Mouse (Mus musculus) liver, postnatal 0 days (tissue): ENCODE measurements around the gene Pou3f4. TPM values are rescaled to one million over a fixed set of nuclear protein-coding genes. Genes with fewer than 3 reads are reported as not detected.
A peak's percentile ranks its signal among the peaks of the same experiment; 100 is the strongest.
"Not testable (repeated sequence)": the region's sequence is repeated elsewhere in the genome, so short reads cannot be mapped to it uniquely, and the experiment has no call there.

ENCODE experiments used
- ATAC-seq: fragments of 200-750 bp; cut with Nextera tagmentation; 2 replicates; pipeline ENCODE4 v1.8.0; 2017; ENCODE audit warnings: mild to moderate bottlenecking, moderate library complexity
- DNase-seq: peaks from one replicate; pipeline ENCODE4 v3.0.0-alpha.2; 2016
- H3K27ac ChIP-seq: fragments of 300-500 bp; sonication (generic); 2 replicates; pipeline ENCODE4 v1.5.1; 2014; ENCODE audit warnings: antibody characterized with exemption, moderate library complexity, mild to moderate bottlenecking, low read depth
- H3K27me3 ChIP-seq: fragments of 300-500 bp; sonication (generic); 2 replicates; pipeline ENCODE4 v1.6.1; 2014; ENCODE audit warnings: low read length, control low read depth, mixed read lengths; ENCODE audit not compliant: insufficient read depth
- H3K36me3 ChIP-seq: fragments of 300-500 bp; sonication (generic); replicated peaks from 2 replicates; pipeline ENCODE4 v1.6.1; 2014; ENCODE audit warnings: mild to moderate bottlenecking, control low read depth, low read length, moderate library complexity, mixed read lengths; ENCODE audit not compliant: insufficient read depth
- H3K4me1 ChIP-seq: fragments of 300-500 bp; sonication (generic); 2 replicates; pipeline ENCODE4 v1.6.1; 2014; ENCODE audit warnings: antibody characterized with exemption, mild to moderate bottlenecking, control low read depth; ENCODE audit not compliant: insufficient read depth
- H3K4me2 ChIP-seq: fragments of 300-500 bp; sonication (generic); 2 replicates; pipeline ENCODE4 v1.6.1; 2014; ENCODE audit warnings: low read depth, mild to moderate bottlenecking, low read length, moderate library complexity, mixed read lengths
- H3K4me3 ChIP-seq: fragments of 300-500 bp; sonication (generic); 2 replicates; pipeline ENCODE4 v1.5.1; 2014; ENCODE audit warnings: low read depth, low read length
- H3K9ac ChIP-seq: fragments of 300-500 bp; sonication (generic); replicated peaks from 2 replicates; pipeline ENCODE4 v1.6.1; 2014; ENCODE audit warnings: mild to moderate bottlenecking, moderate library complexity
- H3K9me3 ChIP-seq: fragments of 300-500 bp; sonication (generic); 2 replicates; pipeline ENCODE4 v1.6.1; 2016; ENCODE audit warnings: mild to moderate bottlenecking, control low read depth, low read length, mixed read lengths
- CTCF ChIP-seq: sonication (generic); IDR thresholded peaks from 2 replicates; pipeline ENCODE4 v1.5.1; 2016; ENCODE audit warnings: antibody characterized with exemption, low read depth
- EP300 ChIP-seq: IDR thresholded peaks from 2 replicates; pipeline ENCODE4 v1.6.1; 2016; ENCODE audit warnings: antibody characterized with exemption, low read depth, mild to moderate bottlenecking
- WGBS: fragments of 180-500 bp; shearing (Covaris S2); extraction: QIAGEN DNeasy Blood & Tissue Kit; methylation state at CpG from one replicate; pipeline ENCODE4 v1.1.7; 2014; ENCODE audit not compliant: insufficient replicate concordance; 5-methylcytosine and 5-hydroxymethylcytosine counted together
- polyA plus RNA-seq: library from polyadenylated mRNA; unstranded; fragments of >200 nt; fragmentation: Nextera tagmentation; extraction: Ambion mirVana; gene quantifications from 2 replicates; pipeline ENCODE4 v1.2.1, GENCODE M21; 2015

Gene Pou3f4
- not detected in 2 replicates for polyA plus RNA-seq

DNA sequence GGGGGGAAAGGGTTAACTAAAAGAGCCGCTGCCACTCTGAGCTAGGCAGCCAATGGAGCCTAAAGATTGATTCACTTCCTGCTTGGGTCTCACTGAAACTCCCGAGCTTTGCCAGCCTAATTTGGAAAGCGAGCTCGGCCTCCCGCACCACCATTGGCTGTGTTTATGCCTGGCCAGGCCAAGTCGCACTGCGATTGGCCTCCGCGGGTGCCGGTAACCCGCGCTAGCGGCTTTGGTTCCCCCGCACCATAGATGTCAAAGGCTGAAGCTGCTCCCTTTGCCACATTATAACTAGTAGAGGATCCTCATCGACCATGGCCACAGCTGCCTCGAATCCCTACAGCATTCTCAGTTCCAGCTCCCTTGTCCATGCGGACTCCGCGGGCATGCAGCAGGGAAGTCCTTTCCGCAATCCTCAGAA lies at the start of gene Pou3f4:
TSS of gene Pou3f4 (plus strand) at position 130 of the 421 bp plus-strand sequence.
- Histone ChIP-seq H3K4me2 (peak within 1 kb of the TSS; percentile 47), H3K9me3 (no peaks in the 10 kb centered on the region), H3K36me3 (no peaks in the 10 kb centered on the region), H3K9ac (no peak within 1 kb of the TSS), H3K4me3 (peak within 1 kb of the TSS; percentile 5; the same call in 1 of the 2 replicates), H3K27ac (no peak within 1 kb of the TSS), H3K27me3 (peaks cover 23% of the 10 kb centered on the region), H3K4me1 (no peaks in the 10 kb centered on the region)
- TF ChIP-seq EP300 (no peak), CTCF (no peak)
- ATAC-seq = peak; percentile 72
- peak; percentile 19 for DNase-seq
- 19% methylated on average over 20 of the region's 20 CpGs for WGBS

DNA sequence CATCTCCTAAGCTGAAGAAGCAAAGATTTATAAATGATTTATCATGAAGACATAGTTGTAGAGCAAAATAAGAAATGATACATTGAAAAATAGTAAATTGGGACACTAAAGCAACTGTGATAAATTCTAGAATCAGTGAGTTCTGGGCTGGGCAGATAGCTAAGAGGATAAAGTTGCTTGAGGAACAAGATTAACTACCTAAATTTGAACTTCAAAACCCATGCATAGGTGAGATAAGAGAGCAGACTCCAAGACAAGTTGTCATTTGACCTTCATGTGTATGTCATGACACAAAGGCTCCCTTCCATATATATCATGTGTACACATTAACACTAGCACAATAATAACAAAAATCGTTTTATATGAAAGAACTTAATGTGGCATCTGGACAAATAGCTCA lies 48.1 kb upstream of the Pou3f4 start:
- TF ChIP-seq EP300 (no peak), CTCF (no peak)
- no peak overlapping the region for H3K4me3 ChIP-seq
- no peak overlapping the region for H3K27ac ChIP-seq
- 31% methylated on average over 1 of the region's 1 CpGs for WGBS
- H3K9me3 ChIP-seq = no peaks in the 10 kb centered on the region
- no peak overlapping the region for H3K4me2 ChIP-seq
- H3K36me3 ChIP-seq = no peaks in the 10 kb centered on the region
- H3K9ac ChIP-seq = no peak overlapping the region
- no peaks in the 10 kb centered on the region for H3K4me1 ChIP-seq
- DNase-seq (no peak), ATAC-seq (no peak)
- no peaks in the 10 kb centered on the region for H3K27me3 ChIP-seq

DNA sequence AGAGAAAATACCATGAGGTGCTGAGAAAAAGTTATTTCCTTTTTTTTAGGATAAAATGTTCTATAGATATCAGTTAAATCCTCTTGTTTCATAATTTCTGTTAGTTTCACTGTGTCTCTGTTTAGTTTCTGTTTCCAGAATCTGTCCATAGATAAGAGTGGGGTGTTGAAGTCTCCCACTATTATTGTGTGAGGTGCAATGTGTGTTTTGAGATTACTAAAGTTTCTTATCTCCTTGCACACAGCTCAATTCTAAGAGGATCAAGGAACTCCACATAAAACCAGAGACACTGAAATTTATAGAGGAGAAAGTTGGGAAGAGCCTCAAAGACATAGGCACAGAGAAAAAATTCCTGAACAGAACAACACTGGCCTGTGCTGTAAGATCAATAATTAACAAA lies 39.3 kb upstream of the Pou3f4 start:
- DNase-seq, H3K9ac ChIP-seq, H3K4me2 ChIP-seq, ATAC-seq, H3K36me3 ChIP-seq, H3K9me3 ChIP-seq, H3K27me3 ChIP-seq, H3K4me3 ChIP-seq, H3K27ac ChIP-seq, H3K4me1 ChIP-seq: not testable (repeated sequence)

DNA sequence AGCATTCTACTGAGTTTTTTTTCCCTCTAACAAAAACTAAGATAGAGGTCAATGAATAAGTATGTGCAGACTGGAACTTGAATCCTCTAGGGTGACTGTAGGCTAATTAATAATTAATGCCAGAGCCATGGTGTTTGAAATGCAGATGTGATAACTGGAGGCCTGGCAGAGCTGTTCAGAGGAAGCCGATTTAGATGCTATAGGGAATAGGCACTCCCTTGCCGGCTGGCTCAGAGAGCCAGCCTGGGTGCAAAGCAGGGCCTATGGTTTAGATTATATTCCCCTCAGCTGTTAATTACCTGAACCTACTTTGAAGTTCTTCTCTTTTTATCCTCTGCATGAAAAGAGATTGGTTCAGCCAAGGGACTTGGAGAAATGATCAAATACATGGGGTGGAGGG lies 11.6 kb upstream of the Pou3f4 start:
- Histone ChIP-seq H3K4me3 (no peak overlapping the region), H3K9ac (no peak overlapping the region), H3K9me3 (no peaks in the 10 kb centered on the region), H3K4me2 (no peak overlapping the region), H3K27ac (no peak overlapping the region), H3K36me3 (no peaks in the 10 kb centered on the region), H3K4me1 (no peaks in the 10 kb centered on the region), H3K27me3 (no peaks in the 10 kb centered on the region)
- no peak for DNase-seq
- 44% methylated on average over 2 of the region's 2 CpGs for WGBS
- no peak for ATAC-seq
- TF ChIP-seq EP300 = no peak
- no peak for TF ChIP-seq CTCF

DNA sequence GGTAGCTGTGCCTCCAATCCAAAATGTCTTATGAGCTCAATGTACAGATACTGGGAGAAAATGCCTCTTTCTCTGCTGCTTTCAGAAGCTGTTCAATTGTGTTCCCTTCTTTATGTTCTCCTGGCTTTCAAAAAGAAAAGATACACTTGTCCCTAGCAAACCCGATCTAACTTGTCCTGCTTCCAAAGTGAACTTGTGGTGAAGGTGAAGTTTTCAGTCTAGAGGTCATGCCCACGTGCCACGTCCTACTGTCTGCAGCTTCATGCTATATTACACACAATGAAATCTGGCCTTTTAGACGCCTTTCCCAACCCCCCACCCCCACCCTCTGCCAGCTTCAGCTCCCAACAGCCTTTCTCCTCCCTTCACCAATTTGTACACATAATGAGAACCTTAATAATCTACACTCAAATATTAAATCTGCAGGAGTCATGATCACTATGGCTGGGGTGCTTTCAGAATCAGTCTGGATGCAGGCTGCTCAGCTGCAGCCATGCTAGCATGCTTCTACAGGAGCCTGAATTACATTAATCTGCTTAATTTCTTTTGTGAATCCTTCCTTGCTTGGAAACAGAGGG lies 4.0 kb upstream of the Pou3f4 start:
- H3K9ac ChIP-seq = no peak overlapping the region
- H3K36me3 ChIP-seq = no peaks in the 10 kb centered on the region
- TF ChIP-seq CTCF (no peak), EP300 (no peak)
- WGBS = 37% methylated on average over 4 of the region's 4 CpGs
- H3K4me1 ChIP-seq = no peaks in the 10 kb centered on the region
- H3K4me3 ChIP-seq = no peak overlapping the region
- H3K27ac ChIP-seq = no peak overlapping the region
- no peak overlapping the region for H3K4me2 ChIP-seq
- DNase-seq (no peak), ATAC-seq (no peak)
- H3K9me3 ChIP-seq = no peaks in the 10 kb centered on the region
- peaks cover 16% of the 10 kb centered on the region for H3K27me3 ChIP-seq

DNA sequence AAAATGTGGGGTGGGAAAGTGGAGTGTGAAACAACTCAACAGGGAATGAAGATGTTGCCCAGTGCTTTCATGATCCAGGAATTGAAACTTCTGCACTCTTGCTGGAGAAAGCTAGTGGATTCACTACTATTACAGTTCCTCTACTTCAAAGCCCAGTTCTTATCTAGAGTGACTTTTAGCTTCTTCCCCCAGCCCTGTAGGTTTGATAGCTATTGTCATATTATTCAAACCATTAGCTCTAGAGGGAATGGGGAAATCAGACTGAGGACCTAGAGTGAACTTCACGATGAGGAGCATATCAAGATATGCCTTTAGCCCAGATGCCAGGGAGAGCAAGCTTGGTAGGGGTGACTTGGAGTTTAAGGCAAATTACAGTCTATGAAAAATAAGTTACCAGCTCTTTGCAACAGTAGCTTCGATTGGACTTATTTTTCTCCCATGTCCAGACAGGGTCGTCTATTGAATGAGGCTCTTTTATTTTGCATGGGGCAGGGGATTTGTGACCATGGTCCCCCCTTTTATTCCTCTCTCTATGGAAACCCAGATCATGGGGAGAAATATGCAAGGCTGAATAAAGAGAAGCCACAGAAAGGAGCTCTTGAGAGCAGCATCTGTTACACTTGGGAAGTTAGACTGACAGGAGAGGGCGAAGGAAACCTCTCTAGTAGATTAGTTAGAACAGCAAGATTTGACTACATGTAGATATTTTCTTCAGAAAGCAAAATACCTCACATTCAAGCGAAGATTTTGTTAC lies 3.1 kb upstream of the Pou3f4 start:
- H3K36me3 ChIP-seq = no peaks in the 10 kb centered on the region
- H3K4me2 ChIP-seq = no peak overlapping the region
- peaks cover 16% of the 10 kb centered on the region for H3K27me3 ChIP-seq
- no peaks in the 10 kb centered on the region for H3K4me1 ChIP-seq
- TF ChIP-seq EP300 (no peak), CTCF (no peak)
- no peaks in the 10 kb centered on the region for H3K9me3 ChIP-seq
- no peak overlapping the region for H3K4me3 ChIP-seq
- no peak overlapping the region for H3K27ac ChIP-seq
- ATAC-seq (no peak), DNase-seq (no peak)
- 42% methylated on average over 5 of the region's 5 CpGs for WGBS
- H3K9ac ChIP-seq = no peak overlapping the region

DNA sequence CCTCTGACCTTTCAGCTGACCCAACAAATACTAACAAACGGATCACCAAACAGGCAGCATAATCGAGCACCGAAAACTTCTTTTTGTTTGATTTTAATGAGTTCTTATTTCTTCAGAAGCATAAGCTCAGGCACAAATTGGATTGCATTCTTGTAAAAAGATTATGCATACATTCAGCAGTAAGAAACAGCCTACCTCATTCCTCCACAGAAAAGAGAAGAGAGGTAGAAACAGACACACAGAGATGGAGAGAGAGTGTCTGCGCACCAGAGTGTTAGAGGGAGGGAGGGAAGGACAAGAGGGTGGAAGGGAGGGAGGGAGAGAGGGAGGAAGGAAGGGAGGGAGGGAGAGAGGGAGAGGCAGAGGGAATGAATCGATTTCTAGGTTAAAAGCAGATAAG lies 2.0 kb upstream of the Pou3f4 start:
- Histone ChIP-seq H3K27ac (no peak overlapping the region), H3K27me3 (peaks cover 20% of the 10 kb centered on the region), H3K36me3 (no peaks in the 10 kb centered on the region), H3K4me1 (no peaks in the 10 kb centered on the region), H3K9ac (no peak overlapping the region), H3K4me3 (no peak overlapping the region), H3K4me2 (no peak overlapping the region), H3K9me3 (no peaks in the 10 kb centered on the region)
- 24% methylated on average over 5 of the region's 5 CpGs for WGBS
- no peak for TF ChIP-seq EP300
- TF ChIP-seq CTCF = no peak
- DNase-seq (no peak), ATAC-seq (no peak)
